Mouse (Mus musculus) hindlimb bud, embryonic 11.5 days (tissue): ENCODE results near the gene Amh.

ENCODE experiments used
- DNase-seq: peaks from one replicate; pipeline ENCODE4 v3.0.0-alpha.2; 2012; ENCODE audit warnings: low read depth, low spot score; ENCODE audit errors: extremely low spot score

The Amh gene

DNA sequence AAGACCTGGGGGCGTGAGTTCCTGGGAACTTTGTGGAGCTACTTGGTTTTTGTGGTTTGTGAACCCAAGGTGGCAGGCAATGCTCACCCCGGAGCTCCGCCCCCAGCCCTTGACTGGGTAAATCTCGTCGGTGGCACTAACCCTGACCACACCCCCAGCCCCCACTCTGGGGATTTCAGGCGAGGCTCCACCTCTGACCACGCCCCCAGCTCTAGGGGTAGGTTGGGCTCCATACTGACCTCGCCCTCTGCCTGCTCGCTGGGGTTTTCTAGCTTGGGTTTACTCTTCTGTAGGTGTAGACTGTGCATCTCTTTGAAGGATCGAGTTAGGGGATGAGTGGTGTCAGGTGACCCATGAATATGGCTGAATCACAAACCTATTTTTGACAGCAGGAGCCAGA is 43.5 kb downstream of the Amh start:
- no peak for DNase-seq

- peak; percentile 83 for DNase-seq
Observed at GRCm38 (mm10) chr10:80854913-80855748, 50.1 kb downstream of the Amh start, which contains the start of the genes Lsm7 and Sppl2b. Gene Lsm7, minus strand, starts transcription at chr10:80855209. Gene Sppl2b, plus strand, starts transcription at chr10:80855275.

- no peak for DNase-seq
Observed at GRCm38 (mm10) chr10:80855749-80856073, 50.7 kb downstream of the Amh start.

DNA sequence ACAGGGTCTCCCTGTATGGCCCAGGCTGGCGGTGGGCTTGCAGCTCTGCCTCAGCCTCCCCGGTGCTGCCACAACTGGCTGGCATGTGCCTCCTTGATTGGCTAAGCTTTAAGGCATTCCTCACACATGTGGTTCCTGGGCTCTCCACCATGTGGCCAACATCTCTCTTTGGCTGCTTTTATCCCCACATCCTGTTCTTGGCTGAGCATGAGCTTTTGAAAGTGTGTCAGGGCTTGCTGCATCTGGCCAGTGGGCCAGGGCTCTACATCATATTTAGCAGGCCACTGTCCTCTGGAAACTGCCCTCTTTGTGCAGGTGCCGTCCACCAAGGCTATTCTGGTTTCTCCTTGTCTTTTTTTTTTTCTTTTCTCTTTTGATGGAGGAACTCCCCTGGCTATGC is 51.2 kb downstream of the Amh start:
- DNase-seq, result no peak

GRCm38 (mm10) chr10:80856908-80857307 is 51.9 kb downstream of the Amh start:
- no peak for DNase-seq
